8 mouse cellular contexts compared by ENCODE assay signal in the genomic region with DNA sequence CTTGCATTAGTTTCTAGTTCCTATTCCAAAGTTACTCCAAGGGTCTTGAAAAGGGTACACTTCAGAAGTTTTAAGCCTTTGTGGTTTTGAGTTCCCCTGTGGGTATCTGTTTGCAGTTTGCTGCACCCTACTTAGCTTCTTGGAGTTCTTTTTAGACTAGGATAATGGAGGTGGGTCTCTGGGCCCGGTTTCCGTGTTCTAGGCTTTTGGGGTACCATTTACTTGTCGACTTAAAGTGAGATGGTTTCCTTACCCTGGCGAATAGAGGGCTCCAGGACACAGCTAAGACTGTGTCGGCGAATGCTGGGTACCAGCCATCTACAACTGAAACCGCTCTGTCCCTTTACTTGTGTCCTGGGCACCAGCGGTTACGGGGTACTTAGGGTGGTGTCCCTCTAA. TPM values are rescaled to one million over a fixed set of nuclear protein-coding genes. Genes with fewer than 3 reads are reported as not detected.
DNase-seq lines count a peak whose midpoint lies in the region; ATAC-seq and TF ChIP-seq lines count a peak whose summit lies in the region.

No protein-coding gene starts in this region.

- no peak for TF ChIP-seq CTCF in kidney, adult 2 months (conservative IDR thresholded peaks at IDR 0.05; ENCODE audit: insufficient read depth, insufficient read length, low read depth, low read length)
- TF ChIP-seq CTCF in liver, embryonic 14.5 days (IDR thresholded peaks at IDR 0.05; ENCODE audit: low read depth): no peak
- TF ChIP-seq CTCF in stomach, postnatal 0 days (IDR thresholded peaks at IDR 0.05; ENCODE audit: low read depth): no peak

- peak; percentile 33 for DNase-seq in kidney, adult 2 months
- no peak for DNase-seq in kidney, adult 8-10 months
- DNase-seq in brain, adult 2 months (ENCODE audit: low read depth, low spot score): peak; percentile 24
- no peak for DNase-seq in liver, embryonic 14.5 days (ENCODE audit: low read depth in 3 of 3, low spot score in 3 of 3)
- no peak for DNase-seq in stomach, postnatal 0 days (ENCODE audit: low spot score)
- no peak for DNase-seq in gastrocnemius, postnatal 4 days (ENCODE audit: low spot score in 2 of 2)

- ATAC-seq in heart, embryonic 14.5 days (ENCODE audit: insufficient number of reproducible peaks, insufficient read depth, low FRiP score, low read depth): no peak
- ATAC-seq in liver, embryonic 14.5 days (ENCODE audit: insufficient read depth): no peak
- no peak for ATAC-seq in stomach, postnatal 0 days (ENCODE audit: low FRiP score, low TSS enrichment)
- ATAC-seq in cerebellum, adult (ENCODE audit: insufficient number of reproducible peaks, low FRiP score, low TSS enrichment): no peak

- H3K9me3 ChIP-seq in heart, embryonic 14.5 days (ENCODE audit: control insufficient read depth, low read length): no peaks in the 10 kb centered on the region
- H3K9me3 ChIP-seq in liver, embryonic 14.5 days (ENCODE audit: control insufficient read depth, low read length): no peaks in the 10 kb centered on the region
- H3K9me3 ChIP-seq in stomach, postnatal 0 days (ENCODE audit: control insufficient read depth, low read length): no peaks in the 10 kb centered on the region

- no peaks in the 10 kb centered on the region for H3K27me3 ChIP-seq in kidney, adult 2 months (replicated peaks; ENCODE audit: control insufficient read depth, insufficient read depth, low read length)
- H3K27me3 ChIP-seq in heart, embryonic 14.5 days (ENCODE audit: control insufficient read depth, insufficient read depth, low read length): no peaks in the 10 kb centered on the region
- no peaks in the 10 kb centered on the region for H3K27me3 ChIP-seq in liver, embryonic 14.5 days (ENCODE audit: control insufficient read depth, insufficient read depth, low read length)
- H3K27me3 ChIP-seq in stomach, postnatal 0 days (ENCODE audit: control insufficient read depth, insufficient read depth, low read length): no peaks in the 10 kb centered on the region

- peak overlapping the region; percentile 93 for H3K9ac ChIP-seq in heart, embryonic 14.5 days (ENCODE audit: low read length)
- H3K9ac ChIP-seq in liver, embryonic 14.5 days (replicated peaks): peak overlapping the region; percentile 99
- H3K9ac ChIP-seq in stomach, postnatal 0 days (ENCODE audit: low read length): peak overlapping the region; percentile 60

- TF ChIP-seq EP300 in liver, embryonic 14.5 days (IDR thresholded peaks at IDR 0.05; ENCODE audit: low read depth): 0 out of 2 replicates have a peak, but pooled peaks have one; percentile 10
- no peak for TF ChIP-seq EP300 in stomach, postnatal 0 days (optimal IDR thresholded peaks at IDR 0.05)

- H3K4me2 ChIP-seq in heart, embryonic 14.5 days (ENCODE audit: low read length): peak overlapping the region; percentile 76
- H3K4me2 ChIP-seq in liver, embryonic 14.5 days (ENCODE audit: low read depth): peak overlapping the region; percentile 81
- H3K4me2 ChIP-seq in stomach, postnatal 0 days (replicated peaks; ENCODE audit: low read depth): peak overlapping the region; percentile 69

- 24% methylated on average over 9 of the region's 9 CpGs for WGBS in kidney, adult 2 months
- 33% methylated on average over 9 of the region's 9 CpGs for WGBS in heart, embryonic 14.5 days
- WGBS in liver, embryonic 14.5 days (ENCODE audit: insufficient replicate concordance): 16% methylated on average over 9 of the region's 9 CpGs
- WGBS in stomach, postnatal 0 days: 20% methylated on average over 9 of the region's 9 CpGs

- peak overlapping the region; percentile 77 for H3K27ac ChIP-seq in kidney, adult 2 months (ENCODE audit: insufficient read depth, low read depth, low read length)
- peak overlapping the region; percentile 95 to 100 for H3K27ac ChIP-seq in heart, embryonic 14.5 days (replicated peaks in 1 of 2; ENCODE audit: control insufficient read depth in 1 of 2, insufficient read depth in 1 of 2, low read depth in 2 of 2, low read length in 2 of 2)
- H3K27ac ChIP-seq in liver, embryonic 14.5 days: peak overlapping the region; percentile 100
- peak overlapping the region; percentile 97 for H3K27ac ChIP-seq in stomach, postnatal 0 days (replicated peaks)

- peaks cover 19% of the 10 kb centered on the region; the same call in 1 of the 2 replicates for H3K4me1 ChIP-seq in kidney, adult 2 months (ENCODE audit: control insufficient read depth, insufficient read depth, low read length)
- peaks cover 9 to 30% of the 10 kb centered on the region in 2 experiments for H3K4me1 ChIP-seq in heart, embryonic 14.5 days (ENCODE audit: control insufficient read depth in 2 of 2, insufficient read depth in 2 of 2, low read length in 2 of 2)
- peaks cover 41 to 51% of the 10 kb centered on the region in 2 experiments for H3K4me1 ChIP-seq in liver, embryonic 14.5 days (replicated peaks; ENCODE audit: control insufficient read depth in 2 of 2, insufficient read depth in 2 of 2, low read length in 1 of 2)
- 0 out of 2 replicates have a peak, but pooled peaks cover 5% of the 10 kb centered on the region for H3K4me1 ChIP-seq in stomach, postnatal 0 days (replicated peaks; ENCODE audit: control insufficient read depth, insufficient read depth)

- TF ChIP-seq POLR2A in kidney, adult 2 months (IDR thresholded peaks at IDR 0.05; ENCODE audit: low read depth, low read length): no peak

- H3K4me3 ChIP-seq in kidney, adult 2 months (ENCODE audit: insufficient read depth, low read depth, low read length): peak overlapping the region; percentile 55
- H3K4me3 ChIP-seq in heart, embryonic 14.5 days (ENCODE audit: control insufficient read depth in 1 of 2, insufficient read depth in 1 of 2, low read depth in 1 of 2, low read length in 2 of 2): peak overlapping the region; percentile 60 to 72
- H3K4me3 ChIP-seq in liver, embryonic 14.5 days (ENCODE audit: insufficient read depth in 1 of 2, low read depth in 2 of 2, low read length in 2 of 2): peak overlapping the region; percentile 73 to 79
- H3K4me3 ChIP-seq in stomach, postnatal 0 days (ENCODE audit: low read depth, low read length): peak overlapping the region; percentile 53

- no peaks in the 10 kb centered on the region for H3K36me3 ChIP-seq in kidney, adult 2 months (ENCODE audit: control insufficient read depth, insufficient read depth, low read length)
- no peaks in the 10 kb centered on the region for H3K36me3 ChIP-seq in heart, embryonic 14.5 days (ENCODE audit: control insufficient read depth, insufficient read depth, low read length)
- no peaks in the 10 kb centered on the region for H3K36me3 ChIP-seq in liver, embryonic 14.5 days (replicated peaks; ENCODE audit: control insufficient read depth, insufficient read depth, low read depth)
- no peaks in the 10 kb centered on the region for H3K36me3 ChIP-seq in stomach, postnatal 0 days (ENCODE audit: control insufficient read depth, insufficient read depth, low read length)

RNA-seq across cellular contexts. Expression of gene Hist2h2be, which starts 0.7 kb away (rescaled TPM):
- 5.1 and 6.0 TPM in 2 replicates for polyA plus RNA-seq in kidney, adult 2 months (2012; rRNA removed)
- polyA plus RNA-seq in heart, embryonic 14.5 days (2014; fragmentation: Nextera tagmentation; extraction: Ambion mirVana): 6.8 and 7.6 TPM in 2 replicates
- 8.7 and 8.9 TPM in 2 replicates for polyA plus RNA-seq in liver, embryonic 14.5 days (2012; rRNA removed)
- 6.4 and 9.1 TPM in 2 replicates for polyA plus RNA-seq in liver, embryonic 14.5 days (2014; fragmentation: Nextera tagmentation; extraction: Ambion mirVana)
- polyA plus RNA-seq in stomach, postnatal 0 days (2015; fragmentation: Nextera tagmentation; extraction: Ambion mirVana): 3.2 and 3.4 TPM in 2 replicates
- 1 to 10 TPM; 3.2 to 3.8 TPM for total RNA-seq in gastrocnemius, postnatal 4 days (2021)

RNA-seq across cellular contexts. Expression of gene Hist2h2ac, which starts 1.0 kb away (rescaled TPM):
- 3.7 and 6.3 TPM in 2 replicates for polyA plus RNA-seq in kidney, adult 2 months (2012; rRNA removed)
- polyA plus RNA-seq in heart, embryonic 14.5 days (2014; fragmentation: Nextera tagmentation; extraction: Ambion mirVana): 3.2 and 4.7 TPM in 2 replicates
- polyA plus RNA-seq in liver, embryonic 14.5 days (2012; rRNA removed): 18.5 and 20.7 TPM in 2 replicates
- 14.0 and 18.2 TPM in 2 replicates for polyA plus RNA-seq in liver, embryonic 14.5 days (2014; fragmentation: Nextera tagmentation; extraction: Ambion mirVana)
- polyA plus RNA-seq in stomach, postnatal 0 days (2015; fragmentation: Nextera tagmentation; extraction: Ambion mirVana): 3.1 and 6.2 TPM in 2 replicates
- total RNA-seq in gastrocnemius, postnatal 4 days (2021): 100 to 1,000 TPM; 126 to 168 TPM

RNA-seq across cellular contexts. Expression of gene Hist2h2ab, which starts 2.0 kb away (rescaled TPM):
- polyA plus RNA-seq in kidney, adult 2 months (2012; rRNA removed): 0.66 and 1.7 TPM in 2 replicates
- polyA plus RNA-seq in heart, embryonic 14.5 days (2014; fragmentation: Nextera tagmentation; extraction: Ambion mirVana): 1.3 TPM in 1 of 2 replicates, not detected in the other
- 0.68 TPM in 1 of 2 replicates, not detected in the other for polyA plus RNA-seq in liver, embryonic 14.5 days (2012; rRNA removed)
- 0.52 TPM in 1 of 2 replicates, not detected in the other for polyA plus RNA-seq in liver, embryonic 14.5 days (2014; fragmentation: Nextera tagmentation; extraction: Ambion mirVana)
- polyA plus RNA-seq in stomach, postnatal 0 days (2015; fragmentation: Nextera tagmentation; extraction: Ambion mirVana): 0.68 TPM in 1 of 2 replicates, not detected in the other
- 10 to 100 TPM; 15.6 TPM for total RNA-seq in gastrocnemius, postnatal 4 days (2021)

RNA-seq across cellular contexts. Expression of gene Bola1, which starts 2.1 kb away (rescaled TPM):
- polyA plus RNA-seq in kidney, adult 2 months (2012; rRNA removed): 67.8 and 79.8 TPM in 2 replicates
- polyA plus RNA-seq in heart, embryonic 14.5 days (2014; fragmentation: Nextera tagmentation; extraction: Ambion mirVana): 50.2 and 56.1 TPM in 2 replicates
- polyA plus RNA-seq in liver, embryonic 14.5 days (2012; rRNA removed): 32.2 and 34.0 TPM in 2 replicates
- 49.4 and 49.7 TPM in 2 replicates for polyA plus RNA-seq in liver, embryonic 14.5 days (2014; fragmentation: Nextera tagmentation; extraction: Ambion mirVana)
- 53.6 and 55.1 TPM in 2 replicates for polyA plus RNA-seq in stomach, postnatal 0 days (2015; fragmentation: Nextera tagmentation; extraction: Ambion mirVana)
- total RNA-seq in gastrocnemius, postnatal 4 days (2021): 10 to 100 TPM; 20.4 to 23.2 TPM

RNA-seq across cellular contexts. Expression of gene Hist2h3c2, which starts 17.3 kb away (rescaled TPM):
- polyA plus RNA-seq in kidney, adult 2 months (2012; rRNA removed): 8.6 and 12.9 TPM in 2 replicates
- 3.2 and 6.4 TPM in 2 replicates for polyA plus RNA-seq in heart, embryonic 14.5 days (2014; fragmentation: Nextera tagmentation; extraction: Ambion mirVana)
- polyA plus RNA-seq in liver, embryonic 14.5 days (2012; rRNA removed): 91.6 and 122 TPM in 2 replicates
- 13.6 and 14.6 TPM in 2 replicates for polyA plus RNA-seq in liver, embryonic 14.5 days (2014; fragmentation: Nextera tagmentation; extraction: Ambion mirVana)
- 1.2 and 2.8 TPM in 2 replicates for polyA plus RNA-seq in stomach, postnatal 0 days (2015; fragmentation: Nextera tagmentation; extraction: Ambion mirVana)
- total RNA-seq in gastrocnemius, postnatal 4 days (2021): 100 to 1,000 TPM; 150 TPM

Comparison
In these comparisons a context has a peak if more than half of its experiments do, and no peak if none do; other contexts are left out.
1. DNase-seq: peak in kidney, adult 2 months (single experiment) and brain, adult 2 months (single experiment); none in kidney, adult 8-10 months (0 of 2), liver, embryonic 14.5 days (0 of 3), stomach, postnatal 0 days (single experiment) and gastrocnemius, postnatal 4 days (0 of 2).
2. Peak in every context shown above with its lines, with median percentiles within 50 percentile points of each other: H3K27ac ChIP-seq, H3K4me3 ChIP-seq, H3K4me2 ChIP-seq and H3K9ac ChIP-seq.